Mouse (Mus musculus) mouse trophoblast stem cell (cell line): ENCODE measurements around the gene Htr1d.

Experiments used
- in situ Hi-C, 2 experiments: fragments of 300-500 bp; cut with MseI, MboI; formaldehyde crosslinking; loops; 2 replicates in 1 of 2; 3 replicates in 1 of 2; pipeline ENCODE4 v1.15.1; 2025

Gene Htr1d

DNA sequence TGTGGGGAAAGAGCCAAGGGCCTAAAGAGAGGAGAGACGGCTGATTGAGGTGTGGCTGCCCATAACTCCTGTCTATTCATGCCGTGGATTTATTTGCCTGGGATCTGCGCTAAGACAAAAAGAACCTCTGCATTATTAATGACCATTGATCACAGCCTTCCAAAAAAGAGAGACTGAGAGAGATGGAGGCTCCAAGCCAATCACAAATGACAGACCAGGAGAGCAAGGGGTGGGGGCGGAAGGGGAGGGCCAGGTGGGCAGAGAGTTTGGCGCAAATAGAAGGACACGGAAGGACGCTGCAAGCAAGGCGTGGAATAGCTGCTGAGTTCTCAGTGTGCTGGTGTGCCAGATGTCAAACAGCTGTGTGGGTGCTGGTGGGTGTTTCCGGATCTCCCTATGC lies at the start of gene Htr1d:
TSS of gene Htr1d (plus strand) at position 301 of the 400 bp plus-strand sequence.
- in situ Hi-C loops: no loop called here

DNA sequence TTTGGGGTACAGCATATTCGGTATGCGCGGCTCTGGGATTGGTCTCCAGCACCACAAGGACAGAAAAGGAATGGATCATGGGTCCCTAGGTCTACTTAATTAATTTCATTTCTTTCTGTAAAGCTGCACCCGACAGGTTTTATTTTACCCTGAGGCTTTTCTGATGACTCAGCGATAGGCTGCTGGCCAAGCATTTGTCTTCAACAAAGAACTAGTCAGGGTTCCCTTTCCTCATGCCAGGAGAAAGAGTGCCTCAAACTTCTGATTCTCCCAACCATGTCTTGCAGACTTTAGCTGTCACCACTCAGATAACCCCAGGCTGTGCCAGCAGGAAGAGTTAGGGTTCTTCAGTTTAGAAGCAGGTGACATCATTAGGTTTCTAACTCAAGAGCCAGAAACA lies 46.3 kb upstream of the Htr1d start:
- in situ Hi-C loops: loop anchor here in 1 of 2 experiments (25.0 kb wide), 1 partner anchor 235 kb away; the partner anchor contains the start of genes Kdm1a, Lactbl1 and Tex46

DNA sequence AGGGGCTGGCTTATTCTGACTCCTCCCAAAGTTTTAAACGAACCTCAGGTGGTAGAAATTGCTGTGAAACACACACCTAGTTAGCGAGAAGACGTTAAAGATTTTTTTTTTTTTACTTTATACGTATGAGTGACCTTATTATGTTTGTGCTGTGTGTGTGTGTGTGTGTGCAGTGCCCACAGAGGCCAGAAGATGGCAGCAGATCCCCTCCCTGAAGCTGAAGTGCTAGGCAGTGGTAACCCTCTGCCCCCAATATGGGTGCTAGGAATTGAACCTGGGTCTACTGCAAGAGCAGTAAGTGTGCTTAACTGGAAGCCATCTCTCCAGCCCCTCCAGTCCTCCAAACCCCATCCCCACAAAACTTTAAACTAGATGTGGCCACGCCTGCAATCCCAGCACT lies 40.3 kb upstream of the Htr1d start:
- in situ Hi-C loops: loop anchor here (10.0 to 25.0 kb wide), 2 partner anchors 229 to 242 kb away; partner anchors contain the start of genes Lactbl1 (in 2 of the 2), Kdm1a (in 1 of the 2) and Tex46 (in 1 of the 2)

DNA sequence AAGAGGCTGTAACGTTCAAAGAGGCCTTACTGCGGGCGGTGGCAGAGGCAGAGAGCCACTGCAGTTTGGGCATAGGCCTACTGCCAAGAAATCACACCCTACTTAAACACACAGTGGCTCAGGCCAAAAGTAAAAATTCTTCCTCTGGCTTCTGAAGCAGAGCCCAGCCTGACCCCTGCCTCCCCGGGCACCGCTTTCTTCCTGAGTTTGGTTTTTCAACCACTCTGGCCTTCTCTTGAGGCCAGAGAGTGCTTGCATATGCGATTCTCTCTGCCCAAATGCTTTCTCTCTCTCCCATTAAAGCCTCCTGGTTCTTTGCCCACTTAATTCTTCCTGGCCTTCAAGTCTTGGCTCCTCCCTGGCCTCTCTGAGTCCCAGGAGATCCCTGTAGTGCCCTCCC lies 39.5 kb upstream of the Htr1d start:
- in situ Hi-C loops: loop anchor here (10.0 to 25.0 kb wide), 2 partner anchors 228 to 241 kb away; partner anchors contain the start of genes Lactbl1 (in 2 of the 2), Kdm1a (in 1 of the 2) and Tex46 (in 1 of the 2)

DNA sequence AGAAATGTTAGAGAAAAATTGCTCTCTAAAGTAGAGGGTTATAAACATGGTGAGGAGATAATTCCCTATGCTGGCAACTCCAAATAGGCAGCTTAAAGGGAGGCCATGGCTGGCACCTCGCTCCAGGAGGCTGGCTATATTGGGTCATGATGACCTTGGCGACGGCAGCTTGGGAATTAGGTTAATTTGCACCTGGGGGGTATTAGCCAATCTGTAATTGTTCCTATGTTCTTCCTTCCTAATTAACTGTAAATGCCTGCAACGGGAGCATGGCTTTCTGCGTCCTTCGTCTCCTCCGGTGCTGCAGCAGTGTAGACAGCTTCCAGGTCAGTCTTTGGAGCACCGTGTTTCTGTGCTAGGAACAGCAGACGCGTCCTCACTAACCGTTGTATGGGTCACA lies 36.1 kb upstream of the Htr1d start:
- in situ Hi-C loops: loop anchor here (10.0 to 25.0 kb wide), 2 partner anchors 225 to 238 kb away; partner anchors contain the start of genes Lactbl1 (in 2 of the 2), Kdm1a (in 1 of the 2) and Tex46 (in 1 of the 2)

DNA sequence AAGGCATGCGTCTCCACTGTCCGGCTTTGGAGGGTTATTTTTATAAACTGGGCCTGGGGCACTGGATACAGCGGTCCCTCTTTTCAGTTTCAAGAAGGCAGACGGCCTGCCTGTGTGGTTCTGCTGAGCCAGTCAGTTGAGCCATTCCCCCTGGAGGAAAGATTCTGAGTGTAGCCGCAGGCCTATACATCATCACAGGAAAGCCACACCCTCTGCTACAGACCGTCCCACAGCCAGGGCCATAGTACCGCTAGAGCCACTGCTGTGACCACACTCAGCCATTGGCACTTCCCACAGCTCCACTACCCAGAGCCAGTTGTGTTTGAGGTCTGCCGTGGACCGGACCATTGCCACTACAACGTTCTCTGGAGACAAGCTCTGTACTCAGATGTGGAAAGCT lies 21.5 kb upstream of the Htr1d start:
- in situ Hi-C loops: no loop called here

DNA sequence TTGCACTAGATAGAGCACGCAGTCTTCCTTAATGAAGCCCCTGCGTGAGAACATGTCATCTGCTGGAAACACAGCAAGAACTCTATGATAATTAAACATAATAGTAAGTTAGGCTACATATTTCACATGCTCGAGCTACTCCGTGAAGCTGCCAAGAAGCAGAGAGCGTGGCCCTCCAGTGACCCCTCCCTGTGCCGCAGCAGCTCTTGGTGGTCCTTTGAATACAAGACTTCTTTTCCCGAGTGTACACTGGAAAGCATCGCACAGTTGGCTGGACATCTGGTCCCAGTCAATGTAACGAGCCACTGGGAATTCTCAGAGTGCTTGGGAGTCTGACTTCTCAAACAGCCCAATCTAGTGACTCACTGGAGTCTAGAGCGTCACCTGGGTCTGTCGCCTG lies 15.5 kb upstream of the Htr1d start:
- in situ Hi-C loops: no loop called here

DNA sequence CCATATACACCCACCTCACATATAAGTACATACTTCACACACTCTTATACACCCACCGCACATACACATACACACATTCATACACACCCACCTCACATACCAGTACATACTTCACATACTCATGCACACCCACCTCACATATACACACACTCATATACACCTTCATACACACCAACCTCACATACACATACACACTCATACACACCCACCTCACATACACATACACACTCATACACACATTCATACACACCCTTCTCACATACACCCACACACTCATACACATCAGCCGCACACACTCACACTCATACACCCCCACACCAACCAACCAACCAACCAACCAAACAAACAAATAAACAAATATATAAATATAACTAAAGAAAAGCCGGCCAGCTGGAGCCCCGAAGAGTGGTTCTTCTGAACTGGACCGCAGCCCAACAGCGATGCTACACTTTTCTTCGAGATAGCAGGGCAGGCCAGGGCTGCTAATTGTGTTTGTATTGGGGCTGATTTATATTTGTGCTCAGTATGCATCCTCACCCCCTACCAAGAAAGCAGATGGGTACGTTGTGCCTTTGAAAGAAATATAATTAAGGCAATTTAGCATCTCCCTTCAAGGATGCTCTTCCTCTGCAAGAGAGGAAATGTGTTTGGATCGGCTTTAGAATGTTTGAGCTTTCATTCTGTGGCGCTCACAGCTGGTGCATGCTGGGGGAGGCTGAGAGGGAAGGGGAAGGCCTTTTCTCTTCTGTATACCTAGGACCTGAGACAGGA lies 11.1 kb upstream of the Htr1d start:
- in situ Hi-C loops: no loop called here

DNA sequence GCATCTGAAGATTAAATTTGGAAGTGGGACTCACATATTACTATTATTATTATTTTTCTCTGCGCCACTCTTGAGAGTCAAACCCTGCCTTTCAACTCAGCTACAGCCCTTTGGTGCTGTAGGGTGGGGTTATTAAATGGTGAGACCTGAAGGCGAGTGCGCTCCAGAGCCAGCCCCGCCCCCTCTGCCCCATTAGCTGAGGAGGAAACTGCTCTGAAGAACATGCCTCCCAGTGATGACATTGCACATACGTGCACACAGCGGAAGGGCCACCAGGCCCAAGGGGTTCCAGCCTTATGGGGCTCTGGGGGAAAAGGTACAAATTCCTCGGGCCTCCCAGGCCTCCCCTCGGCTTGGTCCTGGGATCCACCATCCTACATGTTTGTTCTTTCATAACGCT lies 7.8 kb upstream of the Htr1d start:
- in situ Hi-C loops: no loop called here

DNA sequence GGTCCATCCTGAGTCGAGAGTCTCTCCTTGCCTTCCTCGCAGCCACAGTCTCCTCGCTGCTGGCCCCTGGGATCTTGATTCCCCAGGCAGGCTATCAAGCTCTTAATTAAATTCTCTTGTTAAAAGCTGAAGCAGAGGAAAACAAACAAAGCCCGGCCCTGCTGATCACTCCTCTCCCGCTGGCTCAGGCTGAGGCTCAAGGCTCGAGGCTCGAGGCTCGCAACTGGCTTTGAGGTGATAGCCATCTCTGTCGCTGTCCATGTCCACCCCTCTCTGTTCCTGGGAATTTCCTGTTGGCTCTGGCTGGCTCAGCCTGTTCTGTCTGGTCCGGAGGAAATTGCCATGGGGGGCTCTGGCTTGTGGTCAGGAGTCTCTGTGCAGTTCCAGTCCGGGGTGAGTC lies 4.4 kb upstream of the Htr1d start:
- in situ Hi-C loops: no loop called here

DNA sequence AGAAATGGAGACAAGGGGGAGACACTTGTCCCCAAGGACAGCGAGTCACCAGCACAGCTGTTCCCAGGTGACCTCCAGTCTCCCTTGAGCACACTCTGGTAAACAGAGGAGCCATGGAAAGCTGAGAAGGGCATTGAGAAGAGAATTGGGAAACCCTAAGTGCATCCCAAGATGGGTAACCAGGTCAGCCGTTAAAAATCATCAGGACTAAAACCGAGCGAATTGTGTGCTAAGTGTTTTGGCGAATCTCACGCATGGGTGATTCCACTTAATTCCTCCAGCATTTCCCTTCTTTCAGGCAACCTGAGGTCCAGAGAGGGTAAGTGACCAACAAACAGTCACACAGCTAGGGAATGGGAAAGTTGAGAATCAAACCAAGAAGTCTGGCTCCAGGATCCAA lies 3.9 kb upstream of the Htr1d start:
- in situ Hi-C loops: no loop called here

DNA sequence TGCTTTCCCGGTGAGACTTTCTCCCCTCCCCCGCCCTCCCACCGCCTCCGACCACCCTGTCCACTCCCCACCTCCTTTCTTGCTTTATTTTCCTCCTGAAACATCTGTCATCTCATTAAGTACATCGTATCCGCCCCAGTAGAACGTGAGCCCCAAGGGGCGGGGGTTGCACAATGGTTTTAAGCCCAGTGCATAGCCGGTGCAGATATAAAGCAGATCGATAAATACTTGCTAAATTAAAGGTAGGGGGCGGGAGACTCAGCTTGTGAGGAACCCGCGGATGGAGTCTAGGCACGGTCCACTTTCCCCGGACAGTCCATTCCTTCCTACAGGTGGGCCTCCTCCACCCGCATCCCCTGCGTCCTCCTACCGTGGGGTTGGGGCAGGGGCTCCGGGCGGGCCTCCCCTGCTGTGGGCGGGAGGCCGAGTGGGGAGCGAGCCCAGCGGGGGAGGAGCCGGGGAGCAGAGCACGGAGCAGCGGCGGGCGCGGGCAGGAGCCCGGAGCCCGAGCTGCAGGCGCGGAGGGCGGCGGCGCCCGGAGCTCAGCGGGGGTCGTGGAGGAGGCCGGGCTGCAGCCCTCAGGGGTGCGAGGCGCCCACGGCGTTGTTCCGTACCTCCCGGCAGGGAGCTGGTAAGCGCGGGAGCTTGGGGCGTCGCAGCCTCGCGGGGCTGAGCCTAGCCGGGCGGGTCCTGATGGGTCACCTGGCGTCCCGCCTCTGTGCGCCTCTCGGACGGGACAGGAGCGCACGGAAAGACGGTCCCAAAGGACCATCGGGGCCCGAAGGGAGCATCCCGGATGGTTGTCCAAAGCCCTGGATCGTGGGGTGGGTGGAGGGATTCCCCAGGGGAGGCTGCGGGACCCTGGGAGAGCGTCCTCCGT lies 1.0 kb downstream of the Htr1d start:
- in situ Hi-C loops: no loop called here

DNA sequence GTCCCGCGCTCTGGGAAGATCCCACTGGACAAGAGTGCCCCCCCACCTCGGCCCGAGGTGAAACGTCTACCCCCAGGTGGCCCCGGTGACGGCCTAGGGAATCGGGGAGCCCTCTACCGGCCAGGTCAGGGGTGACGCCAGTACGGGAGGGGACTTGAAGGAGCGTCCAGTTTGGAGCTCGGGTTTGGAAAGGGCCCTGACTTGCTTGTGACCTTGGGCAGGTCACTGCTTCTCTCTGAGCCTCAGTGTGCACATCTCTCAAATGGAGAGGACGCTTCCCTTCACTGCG lies 1.6 kb downstream of the Htr1d start:
- in situ Hi-C loops: no loop called here

DNA sequence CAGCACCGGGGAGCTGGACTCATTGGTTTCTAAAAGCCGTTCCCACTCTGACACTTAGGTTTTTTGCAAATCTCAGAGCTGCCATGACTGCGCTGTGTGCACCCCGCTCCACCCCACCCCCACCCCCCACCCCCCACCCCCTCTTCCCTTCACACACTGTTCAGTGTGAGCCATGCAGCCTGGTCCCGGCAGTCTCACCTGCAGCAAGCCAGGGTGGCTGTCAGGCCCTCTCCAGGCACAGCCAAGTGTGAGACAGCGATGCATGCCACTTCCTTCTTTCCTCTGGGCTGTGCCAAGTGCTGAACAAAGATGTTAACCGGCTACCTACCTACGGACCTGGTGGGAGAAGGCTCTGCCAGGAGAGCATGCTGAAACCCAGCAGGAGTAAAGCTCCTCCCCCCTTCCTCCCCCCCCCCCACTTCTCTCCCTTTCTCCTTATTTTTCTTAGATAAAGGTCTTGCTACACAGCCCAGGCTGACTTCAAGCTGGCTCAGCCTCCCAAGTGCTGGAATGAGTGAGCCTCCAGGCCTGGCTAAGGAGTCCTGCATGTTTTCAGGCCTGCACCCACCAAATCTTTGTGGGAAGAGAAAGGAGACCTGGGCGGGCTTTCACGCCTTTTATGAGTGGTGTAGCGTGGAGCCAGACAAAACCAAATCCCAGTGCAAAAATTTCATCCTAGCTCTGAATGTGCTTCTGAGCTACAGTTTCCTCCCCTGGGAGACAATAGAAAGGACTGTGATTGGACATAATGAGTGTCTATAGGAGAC lies 7.5 kb downstream of the Htr1d start:
- in situ Hi-C loops: no loop called here

DNA sequence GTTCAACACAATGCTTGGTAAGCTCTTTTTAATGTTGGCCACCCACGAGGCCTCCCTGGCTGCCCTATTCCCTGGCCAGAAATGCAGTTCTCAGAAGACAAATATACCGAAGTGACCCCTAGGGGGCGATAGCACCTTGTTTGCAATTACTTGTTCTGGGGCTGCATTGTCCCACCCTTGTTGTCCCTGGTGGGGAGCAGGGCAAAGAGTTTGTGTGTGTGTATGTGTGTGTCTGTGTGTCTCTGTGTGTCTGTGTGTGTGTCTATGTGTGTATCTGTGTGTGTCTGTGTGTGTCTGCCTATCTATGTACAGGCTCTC lies 8.0 kb downstream of the Htr1d start:
- in situ Hi-C loops: no loop called here

DNA sequence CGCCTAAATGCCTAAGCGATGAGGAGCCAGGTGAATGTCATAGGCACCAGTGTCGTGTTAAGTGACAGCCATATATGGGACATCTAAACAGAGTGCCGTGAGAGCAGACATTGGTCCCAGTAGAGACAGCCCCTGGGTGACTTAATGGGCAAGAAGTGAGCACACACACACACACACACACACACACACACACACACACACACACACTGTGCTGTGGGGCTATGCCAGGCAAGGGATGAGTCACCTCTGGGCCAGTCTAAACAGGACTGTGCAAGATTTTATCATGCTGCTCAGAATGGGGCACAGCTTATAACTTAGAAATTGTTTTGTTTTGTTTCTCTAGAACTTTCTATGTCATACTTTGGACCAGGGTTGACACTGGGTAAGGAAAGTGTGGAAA lies 10.7 kb downstream of the Htr1d start:
- in situ Hi-C loops: no loop called here

DNA sequence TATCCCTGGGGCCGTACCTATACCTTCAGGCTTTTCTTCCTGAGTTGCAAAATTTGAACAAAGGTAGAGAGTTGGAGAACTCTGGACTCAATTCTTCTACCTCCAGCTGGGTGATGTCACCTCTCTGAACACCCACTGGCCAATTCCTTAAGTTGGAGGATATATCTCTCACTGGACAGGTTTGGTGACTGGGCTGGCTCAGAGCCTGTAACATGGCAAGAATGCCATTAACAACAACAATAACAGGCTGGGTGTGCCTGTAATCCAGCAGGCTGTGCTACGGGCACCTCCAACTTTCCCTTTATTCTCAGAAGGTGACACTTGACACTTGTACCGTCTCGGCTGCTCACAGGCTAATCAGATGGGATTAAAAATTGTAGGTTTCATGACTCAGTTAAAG lies 15.8 kb downstream of the Htr1d start:
- in situ Hi-C loops: no loop called here

DNA sequence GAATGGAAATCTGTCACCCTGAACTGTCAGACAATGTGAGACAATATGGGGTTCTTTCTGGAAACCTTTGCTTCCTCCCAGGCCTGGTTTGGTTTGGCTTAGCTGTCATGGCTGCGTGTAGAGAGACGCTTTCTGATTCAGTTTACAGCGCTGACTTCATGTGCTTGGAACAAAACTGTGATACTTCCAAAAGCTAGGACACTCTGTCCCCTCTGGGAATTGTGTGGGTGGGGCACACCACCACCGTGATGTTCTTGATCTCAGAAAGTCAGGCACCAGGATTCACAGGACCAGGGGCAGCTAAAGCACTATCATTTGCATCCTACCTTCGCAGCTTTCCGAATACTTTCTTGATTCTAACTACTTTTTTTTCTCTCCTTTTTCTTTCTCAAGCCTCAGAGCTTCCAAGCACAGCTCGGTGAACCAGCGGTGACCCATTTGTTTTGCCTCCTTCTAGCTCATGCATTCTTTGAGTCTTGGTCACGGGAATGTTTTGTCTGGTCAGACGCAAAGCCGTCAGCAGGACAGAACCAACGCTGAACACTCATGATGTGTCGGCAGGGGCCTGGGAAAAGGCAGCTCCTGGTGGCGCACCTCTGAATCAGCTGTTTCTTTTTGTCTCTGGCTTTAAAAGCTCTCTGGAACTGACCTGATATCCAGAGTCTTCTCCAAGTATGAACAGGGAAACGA lies 18.2 kb downstream of the Htr1d start:
- in situ Hi-C loops: no loop called here

DNA sequence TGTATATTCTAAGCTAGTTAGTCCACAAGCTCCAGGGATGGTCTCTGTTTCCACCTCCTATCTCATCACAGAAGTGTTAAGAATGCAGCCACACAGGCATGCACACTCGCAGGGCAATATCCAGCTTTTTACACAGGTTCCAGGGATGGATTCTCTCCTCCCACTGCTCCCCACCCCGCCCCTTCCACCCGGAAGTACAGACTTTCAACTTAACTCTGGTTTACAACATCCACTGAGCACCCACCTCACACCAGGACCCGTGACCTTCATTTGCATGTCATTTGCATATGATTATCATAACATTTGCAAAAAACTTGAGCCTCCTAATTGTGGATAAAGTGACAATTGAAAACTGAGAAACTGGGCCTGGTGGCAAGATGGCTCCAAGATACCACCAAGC lies 21.2 kb downstream of the Htr1d start:
- in situ Hi-C loops: no loop called here

DNA sequence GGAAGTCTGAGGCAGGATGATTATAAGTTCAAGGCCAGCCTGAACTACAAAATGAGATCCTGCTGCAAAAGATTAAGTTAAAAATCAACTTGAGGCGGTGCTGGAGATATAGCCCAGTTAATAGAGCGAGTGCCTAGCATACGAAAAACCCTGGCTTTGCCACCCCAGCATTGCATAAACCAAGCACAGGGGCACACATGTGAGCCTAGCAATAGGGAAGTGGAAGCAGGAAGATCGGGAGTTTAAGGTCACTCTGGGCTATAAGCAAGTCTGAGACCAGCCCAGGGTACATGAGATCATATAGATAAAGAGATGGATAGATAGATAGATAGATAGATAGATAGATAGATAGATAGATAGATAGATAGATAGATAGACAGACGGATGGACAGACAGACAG lies 26.5 kb downstream of the Htr1d start:
- in situ Hi-C loops: no loop called here

DNA sequence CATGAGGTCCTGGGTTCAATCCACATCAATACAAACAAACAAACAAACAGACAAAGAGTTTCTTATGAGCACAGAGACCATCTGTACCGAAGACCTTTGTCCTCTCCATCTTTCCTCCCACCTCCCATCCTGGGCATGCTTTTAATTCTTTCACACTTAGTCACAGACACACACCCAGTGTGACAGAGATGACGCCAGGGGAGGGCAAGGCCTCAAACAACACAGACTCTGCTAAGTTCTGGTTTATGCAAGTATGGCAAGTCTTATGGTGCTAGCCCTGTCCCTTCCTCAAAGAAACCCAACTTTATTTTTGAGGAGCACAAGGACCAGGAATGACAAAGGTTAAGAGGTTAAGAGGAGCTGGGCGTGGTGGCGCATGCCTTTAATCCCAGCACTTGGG lies 26.9 kb downstream of the Htr1d start:
- in situ Hi-C loops: no loop called here

DNA sequence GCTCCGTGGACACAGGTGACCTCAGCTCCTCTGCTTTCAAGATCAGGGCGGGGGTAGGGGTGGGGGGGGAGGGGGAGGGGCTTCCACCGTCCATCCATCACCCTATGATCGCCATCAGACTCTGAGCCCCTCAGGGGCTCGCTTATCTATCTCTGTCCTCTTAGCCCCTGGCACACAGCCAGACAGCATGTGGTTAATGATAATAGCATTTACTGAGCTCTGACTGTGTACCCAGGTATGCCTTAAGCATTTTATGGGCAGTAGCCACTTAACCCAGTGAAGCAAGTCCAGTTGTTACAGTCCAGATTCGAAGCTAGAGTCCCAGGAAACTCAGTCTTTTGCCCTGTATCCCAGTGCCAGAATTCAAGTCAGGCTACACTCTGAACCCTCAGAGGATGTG lies 28.2 kb downstream of the Htr1d start:
- in situ Hi-C loops: no loop called here
